Mouse (Mus musculus) heart, postnatal 25 days (tissue): ENCODE results near the gene Btbd35f19. TPM values are rescaled to one million over a fixed set of nuclear protein-coding genes. Genes with fewer than 3 reads are reported as not detected.
"Not testable (repeated sequence)": the region's sequence is repeated elsewhere in the genome, so short reads cannot be mapped to it uniquely, and the experiment has no call there.

Experiments
- DNase-seq: peaks from one replicate; pipeline ENCODE4 v3.0.0; 2022; ENCODE audit warnings: low spot score
- intact Hi-C: fragments of 180-260 bp; cut with DNase I; formaldehyde crosslinking; loops from one replicate; pipeline ENCODE4 v1.15.1; 2025
- total RNA-seq, 2 experiments: library from RNA; stranded (reverse); gene quantifications; 2 replicates each; pipeline ENCODE4 v1.2.3; 2021

Gene Btbd35f19
- total RNA-seq = not detected

- DNase-seq, intact Hi-C loops: not testable (repeated sequence)
These were observed at the start of gene Btbd35f19 for GRCm38 (mm10) chrX:31383818-31384217. Gene Btbd35f19, minus strand, starts transcription at chrX:31383918.

- peak; percentile 3 for DNase-seq
- intact Hi-C loops = not testable (repeated sequence)
These were observed 41.8 kb downstream of the Btbd35f19 start for GRCm38 (mm10) chrX:31341924-31342323.

- DNase-seq, intact Hi-C loops: not testable (repeated sequence)
These were observed 47.6 kb downstream of the Btbd35f19 start, which contains the start of gene Btbd35f26 for GRCm38 (mm10) chrX:31336154-31336553. Gene Btbd35f26, plus strand, starts transcription at chrX:31336454.

Other genes starting within 250 kb of the Btbd35f19 start
- not detected for gene Spin2f, start 130.0 kb downstream of the Btbd35f19 start, total RNA-seq
- gene Btbd35f26, start 47.5 kb downstream of the Btbd35f19 start, total RNA-seq = not detected
- gene Gm21883, start 190.4 kb upstream of the Btbd35f19 start, total RNA-seq = not detected
- not detected for gene Spin2e, start 235.0 kb upstream of the Btbd35f19 start, total RNA-seq